Mouse (Mus musculus) megakaryocyte, embryonic 14.5 days (primary cell): ENCODE results near the gene Grb2.

ENCODE experiments used
- FLI1 ChIP-seq: IDR thresholded peaks from 2 replicates; pipeline ENCODE4 v1.6.1; 2012; ENCODE audit warnings: low read length, inconsistent platforms, mixed read lengths
- GATA1 ChIP-seq: IDR thresholded peaks from 3 replicates; pipeline ENCODE4 v1.6.1; 2012; ENCODE audit warnings: mixed read lengths, low read length, inconsistent platforms, borderline replicate concordance

- TF ChIP-seq FLI1 (no peak), GATA1 (no peak)
These were observed 75.5 kb downstream of the Grb2 start for GRCm38 (mm10) chr11:115632862-115633261.
